Mouse (Mus musculus) G1E (cell line): Measurements from ENCODE around the gene Irs1. TPM values are rescaled to one million over a fixed set of nuclear protein-coding genes. Genes with fewer than 3 reads are reported as not detected.

Source experiments
- ATAC-seq: 2 replicates; pipeline ENCODE4 v1.8.0; 2016; ENCODE audit warnings: mild to moderate bottlenecking; ENCODE audit not compliant: insufficient number of reproducible peaks, poor library complexity, low FRiP score, severe bottlenecking; ENCODE audit errors: extremely low read depth
- DNase-seq: peaks from one replicate; pipeline ENCODE4 v3.0.0; 2012; ENCODE audit warnings: low spot score
- H3K27me3 ChIP-seq: 2 replicates; pipeline ENCODE4 v1.6.1; 2012; ENCODE audit warnings: mild to moderate bottlenecking, low read length, inconsistent platforms; ENCODE audit not compliant: insufficient read depth
- H3K36me3 ChIP-seq: replicated peaks from 2 replicates; pipeline ENCODE3; 2012; ENCODE audit warnings: mild to moderate bottlenecking, inconsistent platforms
- H3K4me1 ChIP-seq: 2 replicates; pipeline ENCODE4 v1.6.1; 2012; ENCODE audit warnings: low read depth, low read length, inconsistent platforms, mixed read lengths; ENCODE audit not compliant: insufficient read depth
- H3K4me3 ChIP-seq: 2 replicates; pipeline ENCODE4 v1.5.1; 2012; ENCODE audit warnings: low read depth, mild to moderate bottlenecking, inconsistent platforms, low read length, moderate library complexity, mixed read lengths
- H3K9me3 ChIP-seq: replicated peaks from 2 replicates; pipeline ENCODE4 v1.6.1; 2012; ENCODE audit warnings: inconsistent platforms
- CTCF ChIP-seq: IDR thresholded peaks from 2 replicates; pipeline ENCODE4 v1.5.1; 2012; ENCODE audit warnings: low read depth, low read length, inconsistent platforms, mixed read lengths
- GATA1 ChIP-seq: IDR thresholded peaks from 2 replicates; pipeline ENCODE4 v1.6.1; 2012; ENCODE audit warnings: borderline replicate concordance, low read length, inconsistent platforms, mixed read lengths
- GATA2 ChIP-seq: IDR thresholded peaks from 2 replicates; pipeline ENCODE4 v1.6.1; 2012; ENCODE audit warnings: low read depth, low read length, inconsistent platforms, borderline replicate concordance
- POLR2AphosphoS5 ChIP-seq: IDR thresholded peaks from 2 replicates; pipeline ENCODE4 v1.6.1; 2012; ENCODE audit warnings: low read depth, low read length, inconsistent platforms; ENCODE audit not compliant: insufficient replicate concordance
- TAL1 ChIP-seq: conservative IDR thresholded peaks from 2 replicates; pipeline ENCODE4 v1.6.1; 2012; ENCODE audit warnings: low read depth, low read length, inconsistent platforms, mixed read lengths
- polyA plus RNA-seq: library from polyadenylated mRNA; stranded (reverse); fragments of >175 nt; gene quantifications from 2 replicates; pipeline ENCODE4 v1.2.3, GENCODE M21; 2012
- total RNA-seq, 2 experiments: library from RNA; stranded (forward) in 1 of 2; stranded (reverse) in 1 of 2; fragments of 200-1000 nt in 1 of 2; fragments of >200 nt in 1 of 2; fragmentation: Nextera tagmentation in 1 of 2; gene quantifications; 2 replicates each; pipeline ENCODE4 v1.2.3; 2014 to 2017

Gene Irs1
- total and polyA plus RNA-seq, 3 experiments: 0.11 TPM; not detected in 2

- ATAC-seq: no peak
These were observed 11.4 kb downstream of the Irs1 start for GRCm38 (mm10) chr1:82279768-82280167.

GRCm38 (mm10) chr1:82274361-82274760 lies 16.9 kb downstream of the Irs1 start:
- ATAC-seq (no peak), DNase-seq (no peak)
- Histone ChIP-seq H3K27me3 (no peaks in the 10 kb centered on the region; the same call in 1 of the 2 replicates), H3K4me1 (no peaks in the 10 kb centered on the region), H3K36me3 (no peaks in the 10 kb centered on the region), H3K4me3 (no peak overlapping the region), H3K9me3 (no peaks in the 10 kb centered on the region)
- no peak for TF ChIP-seq POLR2AphosphoS5
- TF ChIP-seq CTCF: no peak
- TF ChIP-seq GATA2: no peak

More at GRCm38 (mm10) chr1:82279768-82280167, 11.4 kb downstream of the Irs1 start:
- Histone ChIP-seq H3K4me3 (no peak overlapping the region), H3K9me3 (no peaks in the 10 kb centered on the region), H3K4me1 (peaks cover 4% of the 10 kb centered on the region), H3K36me3 (no peaks in the 10 kb centered on the region), H3K27me3 (no peaks in the 10 kb centered on the region)
- no peak for TF ChIP-seq CTCF
- TF ChIP-seq GATA2: no peak
- no peak for TF ChIP-seq TAL1
- no peak for TF ChIP-seq GATA1
- no peak for TF ChIP-seq POLR2AphosphoS5
- DNase-seq: no peak

DNA sequence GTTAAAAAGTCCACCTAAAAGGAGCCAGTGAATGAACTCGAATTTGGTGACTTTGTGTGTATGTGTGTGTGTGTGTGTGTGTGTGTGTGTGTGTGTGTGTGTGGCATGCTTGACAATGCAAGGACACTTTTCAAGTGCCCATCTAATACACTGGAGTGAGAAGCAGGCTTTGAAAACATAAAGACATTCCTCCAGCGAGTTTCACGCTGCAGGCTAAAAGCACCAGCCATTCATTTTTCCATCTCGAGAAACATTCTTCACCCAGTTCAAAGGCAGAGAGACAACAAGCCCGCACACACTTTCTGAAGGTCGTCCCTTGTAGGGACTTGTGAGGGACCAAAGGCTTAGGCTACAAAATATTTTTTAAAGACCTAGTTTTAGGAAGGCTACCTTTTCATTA lies 17.7 kb downstream of the Irs1 start:
- Histone ChIP-seq H3K9me3 (no peaks in the 10 kb centered on the region), H3K4me3 (no peak overlapping the region), H3K27me3 (no peaks in the 10 kb centered on the region; the same call in 1 of the 2 replicates), H3K36me3 (no peaks in the 10 kb centered on the region), H3K4me1 (no peaks in the 10 kb centered on the region)
- no peak for DNase-seq
- TF ChIP-seq POLR2AphosphoS5 (no peak), GATA2 (no peak), GATA1 (no peak), TAL1 (no peak), CTCF (no peak)
- ATAC-seq: no peak

DNA sequence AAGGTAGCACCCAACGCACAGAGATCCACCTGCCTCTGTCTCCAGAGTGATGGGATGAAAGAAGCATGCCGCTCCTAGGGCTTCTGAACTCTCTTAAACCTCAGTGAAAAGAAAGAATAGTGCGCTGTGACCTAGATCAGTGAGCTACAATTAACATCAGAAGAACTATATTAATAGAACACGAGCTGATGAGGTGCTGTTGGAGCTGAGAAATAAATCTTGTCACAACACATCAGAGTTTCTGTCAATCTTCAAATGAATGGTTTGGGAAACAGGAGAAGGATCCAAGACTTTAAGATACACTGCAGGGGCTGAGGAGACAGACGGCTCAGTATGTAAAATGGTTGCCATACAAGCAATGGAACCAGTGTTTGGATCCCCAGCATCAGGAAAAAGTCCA lies 19.0 kb downstream of the Irs1 start:
- TF ChIP-seq GATA1 (no peak), CTCF (no peak), TAL1 (no peak), POLR2AphosphoS5 (no peak), GATA2 (no peak)

GRCm38 (mm10) chr1:82267547-82267946 lies 23.7 kb downstream of the Irs1 start:
- no peak for TF ChIP-seq CTCF
- no peak for TF ChIP-seq GATA1
- no peak for TF ChIP-seq POLR2AphosphoS5
- TF ChIP-seq TAL1: no peak
- TF ChIP-seq GATA2: no peak
- Histone ChIP-seq H3K4me1 (no peaks in the 10 kb centered on the region), H3K36me3 (no peaks in the 10 kb centered on the region), H3K9me3 (no peaks in the 10 kb centered on the region), H3K27me3 (no peaks in the 10 kb centered on the region; the same call in 1 of the 2 replicates), H3K4me3 (no peak overlapping the region)
- ATAC-seq: no peak
- DNase-seq: no peak

More for the DNA sequence above, 19.0 kb downstream of the Irs1 start:
- Histone ChIP-seq H3K9me3 (no peaks in the 10 kb centered on the region), H3K4me1 (no peaks in the 10 kb centered on the region), H3K27me3 (no peaks in the 10 kb centered on the region; the same call in 1 of the 2 replicates), H3K36me3 (no peaks in the 10 kb centered on the region), H3K4me3 (no peak overlapping the region)
- no peak for DNase-seq
- no peak for ATAC-seq

GRCm38 (mm10) chr1:82262331-82262730 lies 28.9 kb downstream of the Irs1 start:
- Histone ChIP-seq H3K27me3 (no peaks in the 10 kb centered on the region), H3K9me3 (no peaks in the 10 kb centered on the region), H3K4me1 (no peaks in the 10 kb centered on the region), H3K36me3 (no peaks in the 10 kb centered on the region), H3K4me3 (no peak overlapping the region)
- ATAC-seq (no peak), DNase-seq (no peak)
- TF ChIP-seq CTCF (no peak), TAL1 (no peak), POLR2AphosphoS5 (no peak), GATA1 (no peak), GATA2 (no peak)

DNA sequence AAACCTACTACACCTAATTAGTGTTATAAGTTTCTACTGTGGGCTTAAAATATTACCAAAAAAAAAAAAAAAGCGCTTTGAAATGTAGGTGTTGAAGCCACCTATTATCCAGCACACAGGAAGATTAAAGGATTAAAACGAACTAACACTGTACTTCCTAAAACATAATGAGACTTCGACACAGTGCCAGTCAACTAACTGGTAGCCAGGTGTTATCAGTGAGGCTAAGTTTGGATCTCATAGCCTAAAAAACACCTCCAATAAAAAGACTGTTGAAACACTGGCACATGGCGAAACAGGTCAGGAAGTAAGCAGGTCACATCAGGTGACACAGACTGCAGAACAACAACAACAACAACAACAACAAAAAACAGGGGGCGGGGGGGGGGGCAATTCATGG lies 29.6 kb downstream of the Irs1 start:
- no peaks in the 10 kb centered on the region for H3K9me3 ChIP-seq
- ATAC-seq: no peak
- TF ChIP-seq GATA2 (no peak), POLR2AphosphoS5 (no peak), TAL1 (no peak), GATA1 (no peak), CTCF (no peak)
- no peak overlapping the region for H3K4me3 ChIP-seq
- no peak for DNase-seq
- H3K36me3 ChIP-seq: no peaks in the 10 kb centered on the region
- H3K4me1 ChIP-seq: no peaks in the 10 kb centered on the region
- H3K27me3 ChIP-seq: no peaks in the 10 kb centered on the region
